Mouse (Mus musculus): ENCODE data around the gene Olfr214. TPM values are rescaled to one million over a fixed set of nuclear protein-coding genes. Genes with fewer than 3 reads are reported as not detected.

The Olfr214 gene
- polyA plus RNA-seq, 1 experiment from 2014 or later: not detected

Other genes with a start within 250 kb of the Olfr214 start
- 76.9 and 92.7 TPM in 2 replicates for gene March8, start 216.2 kb upstream of the Olfr214 start, polyA plus RNA-seq (2015; fragmentation: Nextera tagmentation; extraction: Ambion mirVana)
- gene Alox5, start 93.1 kb upstream of the Olfr214 start, polyA plus RNA-seq (2015; fragmentation: Nextera tagmentation; extraction: Ambion mirVana): 2.9 and 3.3 TPM in 2 replicates
- not detected in 2 replicates for gene Olfr211, start 65.1 kb upstream of the Olfr214 start, polyA plus RNA-seq (2015; fragmentation: Nextera tagmentation; extraction: Ambion mirVana)
- gene Olfr212, start 47.7 kb upstream of the Olfr214 start, polyA plus RNA-seq (2015; fragmentation: Nextera tagmentation; extraction: Ambion mirVana): not detected in 2 replicates
- gene Olfr213, start 15.8 kb upstream of the Olfr214 start, polyA plus RNA-seq (2015; fragmentation: Nextera tagmentation; extraction: Ambion mirVana): not detected in 2 replicates
- 0.30 and 0.43 TPM in 2 replicates for gene Gm5580, start 3.1 kb upstream of the Olfr214 start, polyA plus RNA-seq (2015; fragmentation: Nextera tagmentation; extraction: Ambion mirVana)
- gene Olfr215, start 30.0 kb downstream of the Olfr214 start, polyA plus RNA-seq (2015; fragmentation: Nextera tagmentation; extraction: Ambion mirVana): not detected in 2 replicates
- gene Zfp422, start 74.8 kb downstream of the Olfr214 start, polyA plus RNA-seq (2015; fragmentation: Nextera tagmentation; extraction: Ambion mirVana): 27.6 and 32.4 TPM in 2 replicates
- gene Depp1, start 96.4 kb downstream of the Olfr214 start, polyA plus RNA-seq (2015; fragmentation: Nextera tagmentation; extraction: Ambion mirVana): 3.1 and 4.1 TPM in 2 replicates
- 5.6 and 5.9 TPM in 2 replicates for gene Rassf4, start 119.7 kb downstream of the Olfr214 start, polyA plus RNA-seq (2015; fragmentation: Nextera tagmentation; extraction: Ambion mirVana)
- gene Tmem72, start 162.7 kb downstream of the Olfr214 start, polyA plus RNA-seq (2015; fragmentation: Nextera tagmentation; extraction: Ambion mirVana): 0.01 TPM in 2 replicates

Data from liver, embryonic 13.5 days (tissue).